13 mouse cellular contexts compared by ENCODE assay signal in genomic region chr2:105683771-105684410, GRCm38 (mm10). TPM values are rescaled to one million over a fixed set of nuclear protein-coding genes. Genes with fewer than 3 reads are reported as not detected.
DNase-seq lines count a peak whose midpoint lies in the region; ATAC-seq and TF ChIP-seq lines count a peak whose summit lies in the region.
"Had no signal": no experiment of that assay in that cellular context is flagged by ENCODE, and none has a peak within 500 bp of the region (broad histone marks: within the 10 kb centered on the region; RNA-seq: fewer than 3 reads in every experiment).

No protein-coding gene starts in this region.

- peak; percentile 37 for DNase-seq in neural tube, embryonic 10.5 days (ENCODE audit: extremely low spot score, low spot score)
- peak; percentile 20 for DNase-seq in embryo, embryonic 9.5 days (ENCODE audit: extremely low spot score)
- DNase-seq in heart, postnatal 14 days, result no peak
- no peak for DNase-seq in Muller cell, postnatal 12 days (ENCODE audit: inconsistent ontology term)
- no peak for DNase-seq in c-Kit-positive CD71-positive TER-119-positive erythroid progenitor cells, embryonic 14.5 days (ENCODE audit: low spot score)
- DNase-seq: kidney, adult 9 months; lung, postnatal 36 days had no signal

- TF ChIP-seq CTCF in olfactory bulb, adult 2 months (IDR thresholded peaks at IDR 0.05; ENCODE audit: insufficient read depth, low read depth, low read length), result no peak

- intact Hi-C loops in heart, postnatal 14 days (cut with DNase I), result loop anchor here (10.0 kb wide), 1 partner anchor 301 kb away; no protein-coding TSS in a partner anchor

- no peak for TF ChIP-seq POLR2A in olfactory bulb, adult 2 months (IDR thresholded peaks at IDR 0.05; ENCODE audit: insufficient read depth, low read depth, low read length)

- H3K9me3 ChIP-seq in neural tube, embryonic 15.5 days (replicated peaks), result no peaks in the 10 kb centered on the region
- no peaks in the 10 kb centered on the region for H3K9me3 ChIP-seq in hindbrain, embryonic 12.5 days (replicated peaks)

- no peak overlapping the region for H3K27ac ChIP-seq in neural tube, embryonic 15.5 days (replicated peaks)
- H3K27ac ChIP-seq in hindbrain, embryonic 12.5 days, result no peak overlapping the region
- no peak overlapping the region for H3K27ac ChIP-seq in olfactory bulb, adult 2 months (ENCODE audit: insufficient read depth, low read depth, low read length)

- H3K4me2 ChIP-seq in neural tube, embryonic 15.5 days, result no peak overlapping the region
- peak overlapping the region; percentile 25 for H3K4me2 ChIP-seq in hindbrain, embryonic 12.5 days (replicated peaks)
- H3K4me2 ChIP-seq: liver, embryonic 11.5 days had no signal

- no peak overlapping the region for H3K4me3 ChIP-seq in neural tube, embryonic 15.5 days (replicated peaks)
- no peak overlapping the region for H3K4me3 ChIP-seq in hindbrain, embryonic 12.5 days
- peak overlapping the region; percentile 36; the same call in 1 of the 2 replicates for H3K4me3 ChIP-seq in olfactory bulb, adult 2 months (ENCODE audit: insufficient read depth, low read depth, low read length)

- H3K4me1 ChIP-seq in neural tube, embryonic 15.5 days, result peaks cover 34% of the 10 kb centered on the region
- H3K4me1 ChIP-seq in hindbrain, embryonic 12.5 days, result peaks cover 53% of the 10 kb centered on the region
- peaks cover 24% of the 10 kb centered on the region for H3K4me1 ChIP-seq in olfactory bulb, adult 2 months (ENCODE audit: control insufficient read depth, insufficient read depth, low read length)

- H3K9ac ChIP-seq in neural tube, embryonic 15.5 days (replicated peaks), result no peak overlapping the region
- no peak overlapping the region for H3K9ac ChIP-seq in hindbrain, embryonic 12.5 days

- WGBS in neural tube, embryonic 15.5 days, result 25% methylated on average over 22 of the region's 22 CpGs
- 9% methylated on average over 22 of the region's 22 CpGs for WGBS in hindbrain, embryonic 12.5 days
- 39% methylated on average over 22 of the region's 22 CpGs for WGBS in olfactory bulb, adult 2 months

- no peaks in the 10 kb centered on the region for H3K36me3 ChIP-seq in neural tube, embryonic 15.5 days
- H3K36me3 ChIP-seq in hindbrain, embryonic 12.5 days, result no peaks in the 10 kb centered on the region

- no peak for ATAC-seq in neural tube, embryonic 15.5 days (ENCODE audit: low FRiP score)
- no peak for ATAC-seq in hindbrain, embryonic 12.5 days (ENCODE audit: low FRiP score)

- H3K27me3 ChIP-seq in neural tube, embryonic 15.5 days (replicated peaks), result peaks cover 85% of the 10 kb centered on the region
- H3K27me3 ChIP-seq in hindbrain, embryonic 12.5 days, result peaks cover 80% of the 10 kb centered on the region

RNA-seq across cellular contexts. Expression of gene Pax6, which starts 15.2 kb away (rescaled TPM):
- polyA plus RNA-seq in neural tube, embryonic 15.5 days (2015; fragmentation: Nextera tagmentation; extraction: Ambion mirVana), result 9.4 and 11.4 TPM in 2 replicates
- 17.9 and 20.1 TPM in 2 replicates for polyA plus RNA-seq in hindbrain, embryonic 12.5 days (2016; fragmentation: Nextera tagmentation; extraction: Ambion mirVana)
- polyA plus RNA-seq in olfactory bulb, adult 2 months (2012; ENCODE audit: insufficient read depth, insufficient read length, low replicate concordance, missing spikeins), result not detected in 2 replicates
- total RNA-seq in heart, postnatal 14 days (2021), result not detected
- total RNA-seq: common myeloid progenitor, adult 5-6 weeks had no signal
- polyA plus RNA-seq: gonadal fat pad, adult 2 months had no signal

Comparison
In these comparisons a context has a peak if more than half of its experiments do, and no peak if none do; other contexts are left out.
1. DNase-seq: peak in neural tube, embryonic 10.5 days (single experiment) and embryo, embryonic 9.5 days (single experiment); none in heart, postnatal 14 days (0 of 2), Muller cell, postnatal 12 days (single experiment) and c-Kit-positive CD71-positive TER-119-positive erythroid progenitor cells, embryonic 14.5 days (single experiment).